Mouse (Mus musculus): ENCODE measurements at regions not wholly inside any gene's neighbourhood (a gene's known extent, or its start where the extent isn't known, plus 50 kb on each side); places are given as distances from the start of the nearest gene placed in this dataset.

GRCm38 (mm10) chr10:42090147-42090546 lies 71.9 kb upstream of the Armc2 start:
- H3K36me3 ChIP-seq (ENCODE audit: control insufficient read depth) = no peaks in the 10 kb centered on the region
- no peak overlapping the region for H3K4me3 ChIP-seq (replicated peaks)
- peaks cover 4% of the 10 kb centered on the region; the same call in 1 of the 2 replicates for H3K9me3 ChIP-seq (ENCODE audit: control insufficient read depth, low read length)
- no peaks in the 10 kb centered on the region for H3K27me3 ChIP-seq (ENCODE audit: control insufficient read depth)
- TF ChIP-seq TAL1 (IDR thresholded peaks at IDR 0.05; ENCODE audit: low read length) (no peak), GATA1 (IDR thresholded peaks at IDR 0.05; ENCODE audit: low read length) (no peak)
- H3K4me1 ChIP-seq (ENCODE audit: control insufficient read depth) = peaks cover 27% of the 10 kb centered on the region

GRCm38 (mm10) chr10:42089686-42090085 lies 71.4 kb upstream of the Armc2 start:
- Histone ChIP-seq H3K9me3 (ENCODE audit: control insufficient read depth, low read length) (peaks cover 4% of the 10 kb centered on the region; the same call in 1 of the 2 replicates), H3K27me3 (ENCODE audit: control insufficient read depth) (no peaks in the 10 kb centered on the region), H3K4me1 (ENCODE audit: control insufficient read depth) (peaks cover 27% of the 10 kb centered on the region), H3K4me3 (replicated peaks) (no peak overlapping the region), H3K36me3 (ENCODE audit: control insufficient read depth) (no peaks in the 10 kb centered on the region)
- no peak for TF ChIP-seq TAL1 (IDR thresholded peaks at IDR 0.05; ENCODE audit: low read length)
- no peak for TF ChIP-seq GATA1 (IDR thresholded peaks at IDR 0.05; ENCODE audit: low read length)

- peaks cover 4% of the 10 kb centered on the region; the same call in 1 of the 2 replicates for H3K9me3 ChIP-seq (ENCODE audit: control insufficient read depth, low read length)
- no peak overlapping the region for H3K4me3 ChIP-seq (replicated peaks)
- TF ChIP-seq GATA1 (IDR thresholded peaks at IDR 0.05; ENCODE audit: low read length) = no peak
- TF ChIP-seq TAL1 (IDR thresholded peaks at IDR 0.05; ENCODE audit: low read length) = no peak
- H3K36me3 ChIP-seq (ENCODE audit: control insufficient read depth) = no peaks in the 10 kb centered on the region
- H3K4me1 ChIP-seq (ENCODE audit: control insufficient read depth) = peaks cover 27% of the 10 kb centered on the region
- H3K27me3 ChIP-seq (ENCODE audit: control insufficient read depth) = no peaks in the 10 kb centered on the region
Measured at GRCm38 (mm10) chr10:42089235-42089625, 71.0 kb upstream of the Armc2 start.

GRCm38 (mm10) chr10:42088570-42089234 lies 70.5 kb upstream of the Armc2 start:
- TF ChIP-seq GATA1 (IDR thresholded peaks at IDR 0.05; ENCODE audit: low read length) = no peak
- no peak for TF ChIP-seq TAL1 (IDR thresholded peaks at IDR 0.05; ENCODE audit: low read length)
- Histone ChIP-seq H3K4me3 (replicated peaks) (no peak overlapping the region), H3K4me1 (ENCODE audit: control insufficient read depth) (peaks cover 27% of the 10 kb centered on the region), H3K27me3 (ENCODE audit: control insufficient read depth) (no peaks in the 10 kb centered on the region), H3K36me3 (ENCODE audit: control insufficient read depth) (no peaks in the 10 kb centered on the region), H3K9me3 (ENCODE audit: control insufficient read depth, low read length) (peaks cover 4% of the 10 kb centered on the region; the same call in 1 of the 2 replicates)

GRCm38 (mm10) chr10:42087906-42088305 lies 69.7 kb upstream of the Armc2 start:
- TF ChIP-seq TAL1 (IDR thresholded peaks at IDR 0.05; ENCODE audit: low read length) (no peak), GATA1 (IDR thresholded peaks at IDR 0.05; ENCODE audit: low read length) (no peak)
- Histone ChIP-seq H3K27me3 (ENCODE audit: control insufficient read depth) (no peaks in the 10 kb centered on the region), H3K36me3 (ENCODE audit: control insufficient read depth) (no peaks in the 10 kb centered on the region), H3K4me3 (replicated peaks) (no peak overlapping the region), H3K4me1 (ENCODE audit: control insufficient read depth) (peaks cover 27% of the 10 kb centered on the region), H3K9me3 (ENCODE audit: control insufficient read depth, low read length) (peaks cover 4% of the 10 kb centered on the region; the same call in 1 of the 2 replicates)

- Histone ChIP-seq H3K36me3 (ENCODE audit: control insufficient read depth) (no peaks in the 10 kb centered on the region), H3K4me1 (ENCODE audit: control insufficient read depth) (peaks cover 25% of the 10 kb centered on the region), H3K4me3 (replicated peaks) (no peak overlapping the region), H3K27me3 (ENCODE audit: control insufficient read depth) (no peaks in the 10 kb centered on the region), H3K9me3 (ENCODE audit: control insufficient read depth, low read length) (peaks cover 4% of the 10 kb centered on the region; the same call in 1 of the 2 replicates)
- no peak for TF ChIP-seq TAL1 (IDR thresholded peaks at IDR 0.05; ENCODE audit: low read length)
- no peak for TF ChIP-seq GATA1 (IDR thresholded peaks at IDR 0.05; ENCODE audit: low read length)
Measured at GRCm38 (mm10) chr10:42086691-42087090, 68.4 kb upstream of the Armc2 start.

GRCm38 (mm10) chr10:42085295-42085694 lies 67.1 kb upstream of the Armc2 start:
- no peaks in the 10 kb centered on the region for H3K27me3 ChIP-seq (ENCODE audit: control insufficient read depth)
- TF ChIP-seq TAL1 (IDR thresholded peaks at IDR 0.05; ENCODE audit: low read length) = no peak
- no peak for TF ChIP-seq GATA1 (IDR thresholded peaks at IDR 0.05; ENCODE audit: low read length)
- H3K9me3 ChIP-seq (ENCODE audit: control insufficient read depth, low read length) = peaks cover 4% of the 10 kb centered on the region; the same call in 1 of the 2 replicates
- H3K4me1 ChIP-seq (ENCODE audit: control insufficient read depth) = peaks cover 11% of the 10 kb centered on the region
- no peaks in the 10 kb centered on the region for H3K36me3 ChIP-seq (ENCODE audit: control insufficient read depth)
- no peak overlapping the region for H3K4me3 ChIP-seq (replicated peaks)

- H3K36me3 ChIP-seq (ENCODE audit: control insufficient read depth) = no peaks in the 10 kb centered on the region
- no peak for TF ChIP-seq TAL1 (IDR thresholded peaks at IDR 0.05; ENCODE audit: low read length)
- no peak for TF ChIP-seq GATA1 (IDR thresholded peaks at IDR 0.05; ENCODE audit: low read length)
- peaks cover 4% of the 10 kb centered on the region; the same call in 1 of the 2 replicates for H3K9me3 ChIP-seq (ENCODE audit: control insufficient read depth, low read length)
- H3K27me3 ChIP-seq (ENCODE audit: control insufficient read depth) = no peaks in the 10 kb centered on the region
- peaks cover 4% of the 10 kb centered on the region for H3K4me1 ChIP-seq (ENCODE audit: control insufficient read depth)
- no peak overlapping the region for H3K4me3 ChIP-seq (replicated peaks)
Measured at GRCm38 (mm10) chr10:42082227-42082840, 64.1 kb upstream of the Armc2 start.

- TF ChIP-seq TAL1 (IDR thresholded peaks at IDR 0.05; ENCODE audit: low read length) (no peak), GATA1 (IDR thresholded peaks at IDR 0.05; ENCODE audit: low read length) (no peak)
- Histone ChIP-seq H3K9me3 (ENCODE audit: control insufficient read depth, low read length) (no peaks in the 10 kb centered on the region), H3K4me1 (ENCODE audit: control insufficient read depth) (peaks cover 4% of the 10 kb centered on the region), H3K4me3 (replicated peaks) (no peak overlapping the region), H3K27me3 (ENCODE audit: control insufficient read depth) (no peaks in the 10 kb centered on the region), H3K36me3 (ENCODE audit: control insufficient read depth) (no peaks in the 10 kb centered on the region)
Measured at GRCm38 (mm10) chr10:42079775-42080174, 61.5 kb upstream of the Armc2 start.

All from erythroblast, embryonic 14.5 days (primary cell).